Mouse (Mus musculus): ENCODE data around the gene Luzp2. TPM values are rescaled to one million over a fixed set of nuclear protein-coding genes. Genes with fewer than 3 reads are reported as not detected.
A peak's percentile ranks its signal among the peaks of the same experiment; 100 is the strongest.
"Not testable (repeated sequence)": the region's sequence is repeated elsewhere in the genome, so short reads cannot be mapped to it uniquely, and the experiment has no call there.

Luzp2 gene
- total RNA-seq, 2 experiments from 2014 or later: not detected

- no peak for ATAC-seq (replicated peaks; ENCODE audit: poor library complexity, severe bottlenecking)
Measured at GRCm38 (mm10) chr7:54980585-54980984, 145.3 kb downstream of the Luzp2 start.

DNA sequence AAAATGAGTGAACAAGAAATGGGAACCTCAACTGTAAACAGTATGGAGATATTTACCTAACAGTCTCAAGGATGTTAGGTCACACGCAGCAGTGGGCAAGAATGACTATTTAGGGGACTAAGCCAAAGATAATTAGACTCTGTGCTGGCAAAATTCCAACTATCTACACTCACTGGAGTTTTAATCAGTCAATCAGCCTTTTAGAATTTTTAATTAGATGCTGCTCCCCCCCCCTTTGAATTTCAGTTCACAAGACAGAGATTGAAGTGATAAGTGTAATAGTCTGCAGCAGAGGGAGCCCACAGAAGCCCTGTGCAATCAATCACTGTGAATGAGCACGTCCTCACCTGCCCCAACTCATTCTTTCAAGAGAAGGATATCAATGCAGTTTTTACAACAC, 165.1 kb downstream of the Luzp2 start:
- ATAC-seq (replicated peaks; ENCODE audit: poor library complexity, severe bottlenecking): no peak

DNA sequence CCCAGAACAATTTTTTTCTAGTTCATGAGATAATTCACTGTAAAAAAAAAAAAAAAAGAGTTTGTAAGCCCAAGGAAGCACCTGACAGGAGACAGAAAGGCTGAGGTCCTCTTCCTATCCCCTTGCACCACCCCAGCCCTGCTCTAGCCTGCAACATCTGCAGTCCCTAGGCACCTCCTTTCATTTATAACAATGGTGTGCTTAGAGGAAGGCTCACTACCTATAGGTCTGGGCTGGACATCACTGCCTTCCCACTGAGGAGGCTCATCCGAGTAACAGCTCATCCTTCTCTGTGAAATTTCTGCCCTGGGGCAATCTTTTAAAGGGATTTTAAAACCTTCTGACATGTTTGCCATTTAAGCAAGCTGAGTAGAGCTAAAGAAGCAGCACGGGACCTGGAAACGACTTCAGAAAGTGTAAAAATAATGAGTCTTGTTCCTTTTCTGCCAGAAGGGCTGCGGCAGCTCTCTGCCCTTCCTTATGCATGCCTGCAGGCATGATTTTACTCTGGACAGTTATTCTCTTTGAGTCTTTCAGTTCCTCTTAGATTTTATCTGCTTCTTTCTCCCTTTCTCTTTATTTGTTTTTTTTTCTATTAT, 174.0 kb downstream of the Luzp2 start:
- no peak for ATAC-seq (replicated peaks; ENCODE audit: poor library complexity, severe bottlenecking)

- not testable (repeated sequence) for ATAC-seq (replicated peaks; ENCODE audit: poor library complexity, severe bottlenecking)
Measured at GRCm38 (mm10) chr7:55133850-55134249, 298.6 kb downstream of the Luzp2 start.

DNA sequence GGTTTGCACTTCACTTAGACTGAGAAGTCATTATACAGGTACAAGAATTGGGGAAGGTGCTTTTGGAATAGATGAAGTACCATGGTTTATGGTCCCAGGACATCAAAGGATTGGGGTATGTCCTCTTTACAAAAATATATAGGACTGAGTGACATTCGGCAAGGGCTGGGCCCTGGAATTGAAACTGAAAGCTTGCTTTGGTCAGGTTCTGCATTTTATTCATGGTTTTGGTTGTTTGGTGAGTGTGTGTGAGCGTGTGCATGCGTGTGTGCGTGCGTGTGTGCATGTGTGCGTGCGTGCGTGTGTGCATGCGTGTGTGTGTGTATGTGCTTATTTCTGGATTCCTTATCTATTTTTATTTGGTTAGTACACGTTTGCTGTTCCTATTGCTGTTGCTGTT, 353.6 kb downstream of the Luzp2 start:
- ATAC-seq (replicated peaks; ENCODE audit: poor library complexity, severe bottlenecking): peak; percentile 56

GRCm38 (mm10) chr7:55189496-55189895, 354.2 kb downstream of the Luzp2 start:
- no peak for ATAC-seq (replicated peaks; ENCODE audit: poor library complexity, severe bottlenecking)

DNA sequence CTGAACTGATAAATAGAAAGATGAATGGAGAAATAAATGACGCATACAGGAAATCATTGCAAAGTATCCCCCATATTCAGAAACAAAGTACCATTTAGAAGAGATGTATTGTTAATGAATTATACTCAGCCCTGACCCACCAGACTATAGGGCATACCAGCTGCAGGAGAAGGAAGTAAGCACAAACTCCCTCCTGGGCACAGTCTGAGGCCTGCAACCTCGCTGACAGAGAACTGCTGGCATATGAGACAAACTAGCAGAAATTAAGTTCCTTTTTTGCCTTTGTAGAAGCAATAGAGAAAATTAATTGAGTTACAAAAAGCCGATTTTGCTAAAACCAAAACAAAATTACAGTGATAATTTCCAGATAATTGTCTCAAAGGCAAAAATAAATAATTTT, 355.4 kb downstream of the Luzp2 start:
- ATAC-seq (replicated peaks; ENCODE audit: poor library complexity, severe bottlenecking): 0 out of 2 replicates have a peak, but pooled peaks have one; percentile 25

GRCm38 (mm10) chr7:55198806-55199205, 363.5 kb downstream of the Luzp2 start:
- no peak for ATAC-seq (replicated peaks; ENCODE audit: poor library complexity, severe bottlenecking)

GRCm38 (mm10) chr7:55222997-55223396, 387.7 kb downstream of the Luzp2 start:
- ATAC-seq (replicated peaks; ENCODE audit: poor library complexity, severe bottlenecking): no peak

- ATAC-seq (replicated peaks; ENCODE audit: poor library complexity, severe bottlenecking): no peak
Measured at GRCm38 (mm10) chr7:55229407-55229806, 394.1 kb downstream of the Luzp2 start.

Measured in granulocyte monocyte progenitor cell, adult 5-6 weeks (primary cell).